Mouse (Mus musculus) urinary bladder, postnatal 10 days (tissue): Measurements from ENCODE around the gene Col2a1.

Source experiments
- DNase-seq: peaks from one replicate; pipeline ENCODE4 v3.0.0; 2022; ENCODE audit warnings: low spot score

Gene Col2a1

DNA sequence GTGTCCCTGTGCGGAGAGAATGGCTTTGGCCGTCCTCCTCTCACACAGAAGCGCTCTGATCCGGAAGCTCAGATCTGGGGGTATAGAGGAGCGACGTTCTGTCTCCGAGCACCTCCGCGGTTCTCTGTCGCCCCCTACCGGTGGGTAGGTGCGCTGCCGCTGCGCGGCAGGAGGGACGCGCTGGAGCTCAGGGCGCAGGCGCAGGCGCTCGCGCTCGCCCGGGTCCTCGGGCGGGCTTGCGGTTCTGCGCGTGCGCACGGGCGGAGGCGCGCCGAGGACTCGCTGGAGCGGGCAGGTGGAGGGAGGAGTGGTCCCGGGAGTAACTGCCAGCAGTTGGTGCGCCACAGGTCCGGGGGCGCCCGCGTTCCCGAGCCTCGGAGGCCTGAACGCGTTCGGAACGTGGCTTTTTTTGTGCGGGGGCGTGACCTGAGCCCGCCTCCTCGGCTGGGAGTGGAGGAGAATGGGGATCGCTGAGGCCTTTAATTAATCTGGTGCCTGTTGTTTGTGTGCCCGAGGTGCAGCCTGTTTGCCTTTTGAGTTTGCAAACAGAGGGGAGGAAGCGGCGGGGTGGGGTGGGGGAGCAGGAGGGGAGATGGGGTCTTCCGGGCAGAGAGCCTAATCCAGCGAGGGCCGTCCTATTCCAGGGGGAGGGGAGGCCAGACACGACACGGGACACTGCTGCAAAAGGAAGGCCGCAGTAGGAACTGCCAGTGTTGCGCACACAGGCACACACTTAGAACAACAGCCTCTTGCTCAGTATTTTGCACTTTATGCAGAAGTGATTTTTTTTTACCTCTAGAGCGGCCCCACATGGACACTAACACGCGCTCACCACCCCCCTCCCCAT lies 40.3 kb downstream of the Col2a1 start, which contains the start of gene Tmem106c:
Gene Tmem106c (plus strand): TSS at position 212 of the 847 bp plus-strand sequence.
- DNase-seq: peak; percentile 71

DNA sequence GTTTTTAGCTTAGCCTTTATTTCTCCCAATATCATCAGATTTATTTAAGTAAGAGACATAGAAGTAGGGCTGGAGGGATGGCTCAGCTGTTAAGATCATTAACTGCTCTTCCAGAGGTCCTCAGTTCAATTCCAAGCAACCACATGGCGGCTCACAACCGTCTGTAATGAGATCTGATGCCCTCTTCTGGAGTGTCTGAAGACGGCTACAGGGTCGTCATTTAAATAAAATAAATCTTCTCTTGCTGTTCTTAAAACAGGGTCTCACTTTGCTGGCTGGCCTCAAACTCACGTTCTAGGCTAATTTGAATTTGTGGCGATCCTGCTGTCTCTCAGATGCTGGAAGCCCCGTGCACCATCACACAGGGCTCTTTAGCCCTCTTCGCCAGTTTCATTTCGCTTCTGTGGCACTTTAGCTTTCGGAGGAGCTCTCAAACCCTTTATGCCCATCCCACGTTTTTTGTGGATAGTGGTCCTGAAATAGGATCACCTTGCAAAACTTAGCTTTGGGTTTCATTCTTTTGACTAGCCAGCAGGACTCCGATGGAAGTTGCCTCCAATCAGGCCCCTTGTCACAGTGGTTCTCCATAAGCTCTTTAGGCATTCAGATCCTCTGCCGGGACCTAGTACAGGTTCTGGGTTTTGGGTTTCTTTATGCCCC lies 41.0 kb downstream of the Col2a1 start:
- no peak for DNase-seq

DNA sequence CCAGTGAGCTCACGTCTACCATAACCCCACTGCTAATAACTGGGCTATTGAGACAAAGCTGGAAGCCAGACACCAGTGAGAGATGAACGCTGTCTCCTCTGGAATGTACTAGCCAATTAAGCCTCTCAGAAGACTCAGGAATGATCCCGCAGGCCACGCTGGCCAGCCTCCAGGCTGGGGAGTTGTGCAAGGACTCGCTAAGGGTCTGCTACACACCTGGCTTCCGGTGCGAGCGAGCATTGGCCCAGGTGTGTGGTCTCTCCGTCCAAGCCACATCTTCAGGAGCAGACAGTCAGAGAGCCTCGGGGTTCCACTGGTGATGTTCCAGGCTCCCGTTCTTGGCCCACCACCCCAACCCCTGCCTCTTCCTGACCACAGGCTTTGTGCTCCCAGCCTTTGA lies 48.1 kb downstream of the Col2a1 start:
- DNase-seq: no peak

DNA sequence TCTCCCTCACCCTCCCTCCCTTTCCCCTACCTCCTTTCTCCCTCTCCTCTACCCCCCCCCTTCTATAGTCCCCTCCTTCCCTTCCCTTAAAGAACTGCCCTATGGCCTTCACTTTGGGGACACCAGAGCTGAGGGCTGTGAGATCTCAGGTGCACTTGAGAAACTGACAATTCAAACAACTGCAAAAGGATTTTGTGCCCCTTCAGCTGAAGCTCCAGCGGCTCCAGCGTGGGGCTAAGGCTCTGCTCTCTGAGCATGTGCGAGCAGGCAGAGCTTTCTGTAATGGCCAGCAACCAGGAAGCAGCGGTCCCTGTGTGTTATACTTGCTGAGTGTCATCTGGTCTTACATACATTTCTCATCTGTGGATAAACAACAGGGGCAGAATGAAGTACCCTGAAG lies 48.8 kb downstream of the Col2a1 start:
- DNase-seq: no peak

DNA sequence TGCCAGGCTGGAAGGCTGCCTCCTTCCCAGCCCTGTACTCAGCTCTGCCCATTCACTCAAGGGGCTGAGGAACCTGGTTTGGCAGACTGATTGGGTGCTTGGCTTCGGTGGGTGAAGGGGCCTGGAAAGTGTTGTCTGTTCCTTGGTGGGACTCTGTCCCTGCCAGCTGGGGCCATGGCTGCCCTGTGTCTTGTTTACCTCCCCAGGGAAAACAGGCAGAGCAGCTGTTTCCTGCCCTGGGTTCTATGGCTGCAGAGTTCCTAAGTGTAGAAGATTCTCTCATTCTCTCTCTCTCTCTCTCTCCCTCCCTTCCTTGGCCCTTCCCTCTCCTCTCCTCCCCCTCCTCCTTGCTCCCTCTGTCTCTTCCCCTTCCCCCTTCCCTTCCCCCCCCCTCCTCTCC lies 49.2 kb downstream of the Col2a1 start:
- no peak for DNase-seq

DNA sequence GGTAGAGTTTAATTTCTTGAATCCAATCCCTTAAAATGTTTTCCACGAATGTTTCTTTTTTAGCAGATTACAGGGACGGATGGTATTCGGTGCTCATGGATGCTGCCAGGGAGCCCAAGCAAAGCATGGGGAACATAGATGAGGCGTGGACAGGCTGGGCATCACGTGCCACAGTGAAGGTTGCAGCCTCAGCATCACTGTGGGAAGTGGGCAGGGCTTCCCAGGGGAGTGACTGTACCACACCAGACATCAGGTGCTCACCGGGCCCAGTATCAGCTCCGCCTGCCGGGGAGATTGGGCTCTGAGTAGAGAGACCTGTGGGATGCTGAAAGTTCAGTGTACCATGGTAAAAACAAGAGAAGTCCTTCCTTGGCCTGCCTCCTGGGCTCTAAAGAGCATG lies 49.8 kb downstream of the Col2a1 start:
- DNase-seq: no peak

DNA sequence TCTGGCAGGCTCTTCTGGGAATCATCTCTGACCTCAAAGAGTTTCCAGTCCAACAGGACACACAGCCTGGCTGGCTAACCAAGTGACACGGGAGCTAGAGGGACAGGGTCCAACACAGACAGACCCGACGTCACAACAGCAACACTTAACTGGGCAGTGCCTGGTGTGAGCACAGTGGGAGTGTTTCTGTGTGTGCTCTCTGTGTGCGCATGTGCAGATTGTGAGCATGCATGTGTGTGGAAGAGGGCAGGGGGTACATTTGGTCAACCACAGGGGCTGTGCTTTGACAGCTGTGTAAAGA lies 51.7 kb downstream of the Col2a1 start:
- no peak for DNase-seq

DNA sequence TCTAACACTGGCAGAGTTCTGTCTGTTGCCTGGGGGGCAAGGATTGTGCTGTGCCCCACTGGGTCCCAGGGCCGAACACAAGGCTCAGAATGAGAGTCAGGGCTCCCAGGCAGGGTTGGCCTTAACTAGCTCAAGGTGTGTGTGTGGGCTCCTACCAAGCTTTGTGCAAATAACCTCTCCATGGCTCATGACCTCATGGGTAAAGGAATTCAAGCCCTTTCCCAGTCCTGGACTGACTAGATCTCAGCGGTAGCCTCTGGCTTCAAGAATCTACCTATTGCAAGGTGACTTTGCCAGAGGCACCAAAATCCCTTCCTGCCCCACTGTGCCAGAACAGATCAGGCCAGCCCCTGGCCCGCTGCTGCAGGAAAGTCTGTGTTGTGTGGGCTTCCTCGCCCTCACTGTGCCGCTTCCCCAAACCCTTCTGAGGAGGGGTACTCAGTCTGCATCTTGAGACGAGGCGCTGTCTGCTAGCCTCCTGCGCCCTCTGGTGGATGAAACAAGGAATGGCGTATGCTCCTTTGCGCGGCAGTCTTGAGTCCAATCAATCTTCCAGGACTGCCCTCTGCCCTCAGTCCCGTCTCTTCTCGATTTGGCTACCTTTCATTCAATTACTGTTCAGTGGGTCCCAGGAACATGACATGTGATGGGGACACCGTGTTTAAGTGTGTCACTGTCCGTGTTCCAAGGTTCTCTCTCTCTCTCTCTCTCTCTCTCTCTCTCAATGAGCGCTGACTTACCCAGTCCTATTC lies 52.2 kb downstream of the Col2a1 start:
- no peak for DNase-seq

DNA sequence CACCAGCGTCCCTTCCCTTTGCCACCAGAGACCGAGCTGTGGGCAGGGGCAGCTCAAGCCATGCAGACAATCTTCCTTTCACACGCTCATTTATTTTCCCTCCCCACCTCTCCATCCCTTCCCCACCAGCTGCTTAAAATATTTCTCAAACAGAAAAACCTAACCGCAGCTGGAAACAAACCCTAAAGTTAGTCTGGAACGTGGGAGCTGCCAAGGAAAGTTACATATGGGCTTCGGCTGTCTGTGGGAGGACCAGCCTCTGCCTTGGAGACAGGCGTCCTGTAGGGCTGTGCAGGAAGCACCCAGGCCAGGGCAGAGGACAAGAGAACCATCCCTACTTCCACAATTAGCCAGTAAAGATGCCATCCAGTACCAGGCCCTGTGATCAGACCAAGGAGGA lies 54.3 kb downstream of the Col2a1 start:
- DNase-seq: no peak

DNA sequence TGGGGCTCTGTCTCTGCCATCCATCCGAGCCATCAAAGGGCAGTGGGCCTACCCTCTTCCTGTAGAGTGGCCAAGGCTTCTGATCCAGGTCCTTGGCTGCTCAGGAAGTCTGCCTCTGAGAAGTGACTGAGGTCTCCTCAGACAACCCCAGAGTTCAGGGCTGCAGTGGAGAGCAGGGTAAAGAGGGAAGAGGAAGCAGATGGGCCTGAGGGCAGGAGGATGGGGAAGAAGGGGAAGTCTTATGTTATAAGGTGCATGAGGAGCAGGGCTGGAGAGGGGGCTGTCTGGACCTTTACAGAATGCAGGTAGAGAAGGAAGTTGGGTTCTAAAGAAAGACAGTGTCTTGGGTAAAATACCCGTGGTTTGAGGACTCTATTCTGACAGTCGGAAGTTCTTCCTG lies 54.8 kb downstream of the Col2a1 start:
- no peak for DNase-seq

DNA sequence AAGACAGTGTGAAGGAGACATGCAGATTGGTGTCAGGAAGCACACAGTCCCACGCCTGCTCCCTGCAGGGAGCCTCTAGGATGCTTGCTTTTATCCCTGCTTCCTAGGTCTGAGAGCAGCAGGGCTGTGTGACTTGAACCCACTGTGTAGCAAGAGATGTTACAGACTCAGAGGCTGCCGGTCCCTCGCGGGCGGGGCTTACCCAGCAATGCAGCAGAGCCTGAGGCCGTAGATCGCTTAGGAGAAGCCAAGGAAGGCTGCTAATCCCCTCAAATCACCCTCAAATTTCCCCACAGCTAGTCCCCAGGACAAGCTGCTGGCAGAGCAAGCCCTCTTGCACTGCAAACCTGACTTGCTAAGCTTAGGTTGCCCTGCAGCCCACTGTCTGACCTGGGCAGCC lies 55.8 kb downstream of the Col2a1 start:
- no peak for DNase-seq

DNA sequence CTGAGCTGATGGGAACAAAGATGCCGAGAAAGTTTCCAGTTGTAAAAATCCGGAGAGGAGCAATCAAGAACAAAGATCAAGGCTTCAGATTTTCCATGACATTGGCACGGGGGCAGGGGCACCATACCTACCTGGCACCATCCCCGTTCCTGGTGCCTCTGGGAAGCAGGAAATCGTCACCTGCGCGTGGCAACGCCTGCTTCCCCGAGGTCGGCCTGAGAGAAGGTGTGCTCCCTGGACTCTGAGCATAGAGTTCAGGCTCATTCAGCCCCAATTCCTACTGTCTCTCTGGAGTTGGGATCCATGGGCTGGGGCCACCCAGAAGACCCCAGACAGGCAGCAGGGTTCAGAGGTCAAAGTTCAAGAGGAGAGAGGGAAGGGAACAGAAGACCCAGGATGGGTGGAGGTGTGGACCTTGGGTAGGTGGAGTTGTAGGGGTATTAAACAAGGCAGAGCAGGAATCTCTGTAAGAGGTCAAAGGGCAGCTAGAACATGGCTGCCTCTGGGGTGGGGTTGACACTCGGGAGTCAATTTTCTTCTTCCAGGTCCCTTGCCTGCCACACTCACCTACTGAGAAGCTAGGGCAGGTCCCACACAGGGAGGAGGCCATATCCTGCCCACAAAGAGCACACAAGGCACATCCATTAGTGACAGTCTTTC lies 58.7 kb downstream of the Col2a1 start:
- no peak for DNase-seq

DNA sequence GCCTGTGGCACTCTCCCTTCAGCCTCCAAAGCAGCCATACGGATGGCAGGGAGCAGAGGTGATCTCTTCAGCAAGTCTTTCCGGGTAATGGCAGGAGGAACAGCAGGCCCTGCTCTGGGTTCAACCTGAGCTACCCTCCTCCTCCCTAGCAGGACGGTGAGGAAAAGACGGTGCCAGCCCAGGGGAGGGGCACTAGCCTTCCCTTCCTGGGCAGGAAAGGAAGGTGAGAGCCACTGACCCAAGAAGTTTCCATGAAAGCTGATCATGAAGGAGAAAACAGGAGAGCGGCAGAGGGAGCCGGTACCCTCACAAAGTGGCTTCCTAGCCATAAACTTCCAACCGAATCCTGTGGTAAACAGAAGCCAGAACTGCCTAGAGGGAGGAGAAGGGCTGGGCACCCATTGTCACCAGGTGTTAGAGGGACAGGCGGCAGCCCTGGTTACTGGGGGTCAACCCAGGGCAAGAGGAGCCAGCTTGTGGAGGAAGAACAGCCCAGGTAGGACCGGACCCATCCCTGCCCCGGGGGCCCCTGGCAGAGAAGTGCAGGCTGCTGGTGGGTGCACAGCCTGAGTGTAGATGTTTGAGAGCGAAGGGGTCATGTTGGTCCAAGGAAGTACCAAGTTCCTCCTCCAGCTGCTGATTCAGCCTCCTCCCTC lies 59.4 kb downstream of the Col2a1 start:
- no peak for DNase-seq

DNA sequence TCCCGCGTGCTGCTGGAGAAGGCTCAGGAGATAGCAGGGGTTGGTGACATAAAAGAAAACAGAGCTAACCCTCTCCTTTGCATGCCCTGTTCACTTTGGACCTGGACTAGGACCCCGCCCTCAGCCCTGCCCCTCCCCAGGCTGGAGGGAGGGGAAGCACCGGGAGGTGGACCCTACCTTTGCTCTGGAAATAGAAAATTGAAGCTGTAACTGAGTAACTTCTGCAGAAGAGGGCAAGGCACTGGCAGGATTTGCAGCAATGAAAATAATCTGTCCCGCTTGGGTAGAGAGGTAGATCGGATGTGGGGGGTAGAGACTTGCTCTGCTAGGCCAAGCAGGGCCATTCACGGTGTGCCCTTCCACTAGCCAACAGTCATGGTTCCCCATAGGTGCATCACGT lies 61.1 kb downstream of the Col2a1 start:
- no peak for DNase-seq

DNA sequence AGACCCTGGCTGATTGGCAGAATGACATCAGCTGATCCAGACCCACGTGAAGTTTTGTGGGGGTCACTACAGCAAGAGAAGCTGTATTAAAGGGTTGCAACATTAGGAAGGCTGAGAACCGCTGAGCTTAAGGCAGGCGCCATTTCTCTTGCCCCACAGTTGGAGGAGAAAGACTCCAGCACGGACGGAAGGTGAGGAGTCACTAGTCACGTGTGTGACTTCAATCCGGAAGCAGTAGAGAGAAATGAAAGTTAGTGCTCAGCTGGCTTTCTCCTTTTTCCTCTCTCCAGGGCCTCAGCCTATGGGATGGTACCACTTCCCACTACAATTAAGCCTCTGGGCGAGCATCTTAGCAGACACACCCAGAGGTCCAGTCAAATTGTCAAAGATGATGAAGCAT lies 62.0 kb downstream of the Col2a1 start:
- no peak for DNase-seq

DNA sequence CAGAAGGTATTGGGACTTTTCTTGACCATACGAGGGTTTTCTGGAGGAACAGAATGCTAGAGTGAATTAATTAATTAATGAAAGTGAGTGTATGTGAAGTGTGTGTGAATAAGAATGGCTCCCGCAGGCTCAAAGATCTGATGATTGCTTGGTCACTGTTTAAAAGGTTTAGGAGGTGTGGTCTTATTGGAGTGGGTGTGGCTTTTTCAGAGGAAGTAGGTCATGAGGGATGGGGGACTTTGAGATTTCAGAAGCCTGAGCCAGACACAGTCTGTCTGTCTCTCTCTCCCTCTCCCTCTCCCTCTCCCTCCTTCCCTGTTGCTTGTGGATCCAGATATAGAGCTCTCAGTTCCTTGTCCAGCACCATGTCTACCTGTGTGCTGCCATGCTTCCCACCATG lies 63.2 kb downstream of the Col2a1 start:
- no peak for DNase-seq

DNA sequence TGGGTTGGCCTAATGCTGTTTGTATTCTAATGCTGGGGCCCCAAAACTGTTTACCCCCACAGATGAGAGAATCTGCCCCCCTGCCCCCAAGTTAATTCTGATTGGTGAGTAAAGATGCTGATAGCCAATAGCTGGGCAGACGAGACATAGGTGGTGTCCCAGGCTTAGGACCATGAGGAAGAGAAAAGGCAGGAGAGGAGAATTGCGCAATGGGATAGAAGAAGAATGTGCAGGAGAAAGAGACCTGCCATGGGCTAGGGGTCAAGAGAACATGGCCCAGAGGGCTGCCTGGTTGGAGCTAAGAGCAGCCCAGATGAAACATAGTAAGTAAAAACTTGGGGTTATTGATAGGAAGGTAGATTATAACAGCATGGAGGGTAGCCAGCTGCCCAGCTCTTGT lies 64.4 kb downstream of the Col2a1 start:
- no peak for DNase-seq

DNA sequence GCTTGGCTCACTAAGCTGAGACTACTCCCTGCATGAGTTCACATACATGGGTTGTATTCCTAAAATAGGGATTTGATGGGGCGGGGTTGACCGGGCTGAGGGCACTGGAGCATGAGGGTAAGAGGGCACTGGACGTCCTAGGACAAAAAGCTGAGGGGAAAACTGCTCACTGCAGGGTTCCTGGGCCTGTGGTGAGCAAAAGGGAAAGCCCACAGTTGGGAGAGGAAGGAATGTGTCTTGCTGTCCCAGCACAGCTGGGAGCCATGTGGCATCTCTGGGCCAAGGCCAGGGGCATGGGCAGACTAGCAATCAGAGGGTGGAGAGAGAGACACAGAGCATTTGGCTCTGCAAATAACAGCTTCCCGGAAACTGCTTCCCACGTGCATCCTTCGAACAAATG lies 65.9 kb downstream of the Col2a1 start:
- DNase-seq: no peak

DNA sequence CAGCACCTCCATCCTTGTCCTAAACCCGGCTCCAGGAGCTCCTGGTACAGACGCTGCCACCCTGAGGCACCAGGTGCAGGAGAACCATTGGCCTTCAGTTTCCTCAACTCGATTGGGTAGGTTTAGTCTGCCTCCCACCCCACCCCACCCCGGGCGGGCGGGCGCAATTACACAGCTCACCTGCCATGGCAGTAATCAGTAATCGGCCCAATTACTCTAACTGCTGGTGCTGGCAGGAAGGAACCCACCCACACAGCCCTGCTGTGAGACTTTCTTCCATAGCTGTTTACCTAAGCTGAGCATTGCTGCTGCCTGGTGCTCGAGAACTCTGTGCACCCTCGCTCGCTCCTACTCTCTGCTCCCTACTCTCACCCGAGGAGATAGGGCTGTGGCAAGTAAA lies 72.1 kb downstream of the Col2a1 start:
- no peak for DNase-seq

DNA sequence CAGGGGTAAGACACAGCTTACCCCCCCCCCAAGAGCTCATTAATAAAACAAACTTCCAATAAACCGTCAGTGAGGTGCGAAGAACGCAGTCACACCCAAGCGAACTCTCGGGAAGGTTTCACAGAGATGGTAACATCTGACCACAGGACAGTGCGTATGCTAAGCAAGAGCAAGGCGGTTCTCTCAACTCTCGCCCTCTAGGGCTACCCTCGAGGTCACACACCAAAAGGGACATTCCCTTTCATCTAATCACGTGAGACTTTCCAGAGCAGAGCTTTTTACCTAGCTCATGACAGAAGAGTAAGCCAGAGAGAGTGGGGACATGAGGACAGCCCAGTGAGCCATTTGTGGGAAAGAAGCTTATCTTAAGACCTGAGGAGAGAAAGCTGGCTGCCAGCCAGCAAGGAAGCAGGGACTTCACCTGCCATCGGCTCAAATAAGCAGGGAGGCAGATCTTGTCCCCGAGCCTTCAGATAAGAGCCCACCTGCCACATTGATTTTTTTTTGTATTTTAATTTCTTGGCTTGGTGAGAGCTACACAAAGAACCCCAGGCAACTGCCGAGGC lies 75.2 kb downstream of the Col2a1 start:
- no peak for DNase-seq

DNA sequence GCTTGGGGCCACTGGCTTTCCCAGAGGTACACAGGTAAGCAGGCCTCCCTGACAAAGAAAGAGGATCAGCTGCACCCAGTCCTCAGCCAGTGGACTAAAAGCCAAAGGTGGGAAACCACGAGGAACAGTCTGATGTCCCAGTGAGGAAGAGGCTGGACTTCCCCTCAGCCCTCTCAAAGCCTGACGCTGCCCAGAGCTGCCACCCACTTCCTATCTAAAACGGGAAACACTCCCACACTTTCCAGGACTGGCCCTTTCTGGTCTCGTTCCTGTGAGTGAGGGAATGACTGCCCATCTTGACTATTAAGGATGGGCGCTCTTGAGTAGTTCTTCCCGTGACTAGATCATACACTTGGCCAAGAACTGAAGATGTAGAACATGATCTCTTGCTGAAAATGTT lies 76.7 kb downstream of the Col2a1 start:
- no peak for DNase-seq

DNA sequence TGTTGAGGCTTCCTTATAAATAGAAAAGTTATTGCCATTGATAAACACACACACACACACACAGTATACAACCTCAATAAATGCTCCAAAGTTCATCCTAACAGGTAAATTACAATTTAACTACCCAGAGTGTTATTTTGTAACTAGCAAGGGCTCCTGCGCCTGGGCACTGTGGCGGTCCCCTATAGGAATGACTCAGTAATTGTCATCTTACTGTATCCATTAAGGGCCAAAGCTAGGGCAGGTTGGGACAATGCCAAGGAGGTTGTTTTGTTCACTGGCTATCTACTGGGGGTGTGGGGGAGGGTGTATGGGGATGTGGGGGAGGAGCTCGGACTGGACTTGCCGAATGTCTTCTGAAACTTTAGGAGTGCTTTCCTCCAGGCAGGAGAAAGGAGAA lies 77.5 kb downstream of the Col2a1 start:
- no peak for DNase-seq
